Mouse (Mus musculus): Measurements from ENCODE around the gene Smyd1. TPM values are rescaled to one million over a fixed set of nuclear protein-coding genes. Genes with fewer than 3 reads are reported as not detected.
"Not testable (repeated sequence)": the region's sequence is repeated elsewhere in the genome, so short reads cannot be mapped to it uniquely, and the experiment has no call there.

Smyd1 gene
- 100 to 1,000 TPM; 334 to 392 (median 347) TPM for total RNA-seq (2022)

- no peak for DNase-seq (ENCODE audit: low spot score in 2 of 2)
Measured at GRCm38 (mm10) chr6:71321826-71322283, at the start of gene Smyd1. Gene Smyd1 (minus strand): TSS chr6:71322233.

DNA sequence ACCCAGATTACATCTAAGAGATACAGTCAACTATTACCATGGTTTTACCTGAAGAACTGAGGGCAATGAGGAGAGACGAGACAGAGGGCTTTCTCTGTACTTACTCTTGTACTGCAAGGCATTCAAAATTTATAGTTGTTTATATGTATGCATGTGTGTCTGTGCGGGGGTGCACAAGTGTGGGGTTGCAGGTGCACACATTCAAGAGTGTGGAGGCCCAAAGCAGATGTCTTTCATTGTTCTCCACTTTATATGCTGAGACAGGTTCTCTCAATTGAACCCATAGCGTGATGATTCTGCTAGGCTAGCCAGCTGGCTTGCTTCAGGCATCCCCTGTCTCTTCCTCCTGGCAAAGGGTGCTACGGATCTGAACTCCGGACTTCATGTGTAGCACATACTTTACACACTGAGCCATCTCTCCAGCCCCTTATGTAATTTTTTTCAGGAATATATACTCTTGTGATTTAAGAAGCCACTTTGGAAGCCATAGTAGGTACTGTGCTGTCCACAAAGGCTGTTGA is 49.1 kb upstream of the Smyd1 start:
- no peak for DNase-seq (ENCODE audit: low spot score in 2 of 2)

DNA sequence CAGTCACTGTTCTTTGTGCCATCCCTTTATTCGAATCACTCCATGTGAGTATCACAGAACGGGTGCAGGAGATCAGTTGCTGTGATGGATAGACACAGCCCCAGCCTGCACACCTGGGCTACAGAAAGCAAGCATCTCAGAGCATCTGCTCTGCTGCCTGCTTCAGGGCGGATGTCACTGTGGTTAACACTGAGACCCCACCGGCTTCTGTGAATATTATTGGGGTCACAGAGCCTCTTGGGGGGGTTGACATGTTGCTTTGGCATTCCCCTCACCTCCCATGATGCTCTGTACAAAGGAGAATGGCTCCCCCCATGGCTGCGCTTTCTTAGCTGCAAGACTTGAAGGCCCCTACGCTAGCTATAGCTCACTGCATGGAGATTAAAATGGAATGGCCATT is 47.4 kb upstream of the Smyd1 start:
- DNase-seq (ENCODE audit: low spot score in 2 of 2), result no peak

DNA sequence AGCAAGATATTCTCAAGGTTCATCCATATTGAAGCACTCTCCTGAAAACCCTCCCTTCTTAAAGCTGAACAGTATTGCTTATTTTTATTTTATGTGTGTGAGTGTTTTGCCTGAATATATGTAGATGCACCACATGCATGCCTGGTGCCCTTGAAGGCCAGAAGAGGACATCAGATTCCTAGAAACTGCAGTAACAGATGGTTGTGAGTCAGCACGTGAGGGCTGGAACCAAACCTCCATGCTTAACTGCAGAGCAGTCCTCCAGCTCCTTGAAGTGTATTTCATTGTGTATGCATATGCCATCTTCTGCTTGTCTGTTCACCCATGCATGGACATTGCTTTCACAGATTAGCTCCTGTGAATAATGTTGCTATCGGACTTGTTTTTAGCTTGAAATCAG is 42.0 kb upstream of the Smyd1 start:
- DNase-seq (ENCODE audit: low spot score in 2 of 2), result no peak

DNA sequence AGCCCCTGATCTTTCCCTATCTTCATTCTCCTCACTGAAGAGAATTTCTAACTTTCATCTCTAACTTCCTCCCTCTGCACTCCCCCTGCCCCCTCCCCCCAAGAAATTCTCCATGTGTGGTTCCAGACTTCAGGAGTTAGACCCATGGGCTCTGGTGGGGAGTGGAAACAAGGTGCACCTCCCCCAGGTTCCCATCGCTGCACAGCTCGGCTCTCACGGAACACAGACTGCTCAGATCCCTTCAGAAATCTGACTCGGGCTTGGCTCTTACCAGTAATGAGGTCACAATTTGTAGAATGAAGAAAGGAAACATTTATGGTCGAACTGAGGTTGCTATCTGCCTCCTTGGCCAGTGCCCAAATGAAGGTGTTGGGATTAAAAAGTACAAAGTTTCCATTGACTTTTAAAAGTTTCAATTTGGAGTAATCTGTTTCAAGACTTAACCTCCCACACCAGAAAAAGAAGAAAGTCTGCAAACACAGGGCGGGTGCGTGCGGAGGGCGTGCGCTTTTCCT is 39.2 kb upstream of the Smyd1 start:
- no peak for DNase-seq (ENCODE audit: low spot score in 2 of 2)

GRCm38 (mm10) chr6:71360751-71361150 is 38.7 kb upstream of the Smyd1 start:
- DNase-seq (ENCODE audit: low spot score in 2 of 2), result no peak

- DNase-seq (ENCODE audit: low spot score in 2 of 2), result no peak
Measured at GRCm38 (mm10) chr6:71360221-71360620, 38.2 kb upstream of the Smyd1 start.

- no peak for DNase-seq (ENCODE audit: low spot score in 2 of 2)
Measured at GRCm38 (mm10) chr6:71357493-71357892, 35.5 kb upstream of the Smyd1 start.

DNA sequence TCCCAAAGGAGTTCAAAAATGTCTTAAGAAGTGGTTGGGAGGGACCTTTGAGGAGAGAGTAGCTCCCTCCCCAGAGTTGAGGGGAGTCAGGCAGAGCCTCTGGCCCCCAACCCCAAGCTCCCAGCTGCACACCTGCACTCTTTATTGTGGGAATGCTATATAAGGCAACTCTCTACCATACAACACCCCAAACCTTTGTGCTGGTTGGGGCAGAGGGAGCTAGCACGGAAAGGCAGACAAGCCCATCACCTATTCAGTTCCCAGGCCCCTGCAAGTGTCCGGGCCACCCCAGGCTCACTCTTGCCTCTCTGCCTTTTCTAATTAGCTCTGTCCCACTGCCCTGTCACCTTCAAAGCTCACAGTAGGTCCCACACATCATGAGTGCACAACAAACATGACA is 31.7 kb upstream of the Smyd1 start:
- no peak for DNase-seq (ENCODE audit: low spot score in 2 of 2)

DNA sequence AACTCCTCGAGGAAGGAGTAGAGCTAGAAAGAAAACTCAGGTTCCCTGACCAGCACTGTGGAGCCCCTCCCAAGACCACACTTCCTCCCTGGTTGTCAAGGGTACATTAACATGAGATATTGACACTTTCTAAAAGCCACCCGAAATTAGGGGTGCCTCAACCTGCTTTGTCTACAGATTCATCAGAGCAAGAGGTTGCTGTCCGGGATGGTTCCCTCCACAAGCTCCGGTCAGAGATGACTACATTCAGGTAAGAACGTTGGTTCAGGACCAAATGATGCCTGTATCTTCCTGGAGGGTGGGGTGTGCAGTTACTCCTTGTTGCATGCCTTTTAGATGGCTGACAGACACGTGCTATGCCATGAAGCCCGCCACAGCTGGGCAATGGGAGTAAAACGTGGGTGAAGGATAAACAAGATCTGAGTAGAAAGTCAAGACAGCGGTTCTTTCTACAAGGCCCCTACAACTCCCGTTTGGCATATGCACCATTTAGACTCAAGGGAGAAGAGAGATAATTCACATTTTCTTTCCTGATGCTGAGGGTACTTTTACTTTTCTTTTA is 30.9 kb upstream of the Smyd1 start:
- no peak for DNase-seq (ENCODE audit: low spot score in 2 of 2)

DNA sequence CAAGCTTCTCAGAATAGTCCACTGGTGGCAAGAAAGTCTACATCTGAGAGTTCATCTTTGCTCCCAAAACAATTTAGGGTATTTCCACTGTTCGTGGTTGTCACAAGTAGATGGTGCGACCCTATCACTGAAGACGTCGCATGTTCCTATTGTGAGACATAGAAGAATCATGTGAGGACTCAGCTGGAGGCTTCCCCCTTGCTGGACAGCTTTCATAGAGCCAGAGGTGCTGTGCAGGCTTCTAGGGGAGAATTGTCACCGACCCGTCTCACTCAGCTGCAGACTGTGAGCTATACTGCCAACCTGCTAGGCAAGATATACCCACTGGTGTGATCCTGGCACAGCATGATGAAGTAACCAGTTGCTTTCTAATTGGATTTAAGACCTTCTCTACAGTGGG is 30.2 kb upstream of the Smyd1 start:
- DNase-seq (ENCODE audit: low spot score in 2 of 2), result no peak

DNA sequence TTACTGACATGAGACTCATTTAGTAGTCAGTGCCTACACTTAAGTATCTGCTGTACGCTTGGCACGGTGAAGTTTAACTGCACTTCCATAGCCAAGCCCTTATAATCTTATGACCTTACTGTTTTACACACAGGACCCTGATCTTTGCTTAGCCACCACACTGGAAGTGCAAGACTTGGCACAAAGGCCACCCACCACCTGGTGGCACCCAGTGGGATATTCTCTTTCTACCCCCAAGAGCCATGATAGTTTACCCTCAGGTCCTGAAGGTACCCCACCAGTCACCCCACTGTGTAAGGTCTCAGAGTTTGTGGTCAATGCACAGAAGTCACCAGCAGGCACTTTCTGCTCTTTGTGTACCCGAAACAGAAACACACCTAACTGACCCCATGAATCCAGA is 29.2 kb upstream of the Smyd1 start:
- no peak for DNase-seq (ENCODE audit: low spot score in 2 of 2)

DNA sequence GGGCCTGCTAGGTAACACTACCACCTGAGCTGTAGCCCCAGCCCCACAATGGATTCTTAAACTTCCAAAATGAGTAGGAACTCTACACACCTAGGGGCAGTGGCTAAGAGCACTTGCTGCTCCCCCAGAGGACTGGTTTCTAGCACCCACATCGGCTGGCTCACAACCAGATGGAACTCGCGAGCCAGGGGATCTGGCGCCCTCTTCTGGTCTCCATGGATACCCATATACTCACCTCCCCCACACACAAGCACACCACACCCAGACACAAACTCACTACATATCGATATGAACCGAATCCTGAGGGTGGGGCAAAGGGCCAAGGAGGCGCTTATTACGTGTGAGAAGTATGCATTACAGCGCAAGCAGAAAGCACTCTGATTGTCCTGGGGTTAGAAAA is 26.0 kb upstream of the Smyd1 start:
- DNase-seq (ENCODE audit: low spot score in 2 of 2), result no peak

DNA sequence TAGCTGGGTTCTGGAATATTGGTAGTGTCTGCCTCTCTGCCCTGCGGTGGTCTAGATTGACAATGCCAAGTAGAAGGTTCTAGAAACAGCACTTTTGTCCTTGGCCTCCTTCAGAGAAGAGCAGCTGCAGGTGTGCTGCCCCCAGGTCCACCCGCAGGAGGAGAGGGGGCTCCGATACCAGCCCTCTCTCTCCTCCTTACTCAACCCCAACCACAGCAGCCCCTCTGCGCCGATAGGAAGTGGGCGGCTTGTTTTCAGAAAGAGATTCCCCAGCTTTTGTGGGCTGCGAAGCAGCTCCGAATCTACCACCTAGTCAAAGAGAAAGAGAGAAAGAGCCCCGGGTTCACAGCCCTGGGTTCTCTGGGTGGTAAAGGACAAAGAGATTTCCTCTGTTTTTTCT is 19.1 kb upstream of the Smyd1 start:
- no peak for DNase-seq (ENCODE audit: low spot score in 2 of 2)

GRCm38 (mm10) chr6:71339351-71339750 is 17.3 kb upstream of the Smyd1 start:
- DNase-seq (ENCODE audit: low spot score in 2 of 2), result no peak

- no peak for DNase-seq (ENCODE audit: low spot score in 2 of 2)
Measured at GRCm38 (mm10) chr6:71338941-71339340, 16.9 kb upstream of the Smyd1 start.

DNA sequence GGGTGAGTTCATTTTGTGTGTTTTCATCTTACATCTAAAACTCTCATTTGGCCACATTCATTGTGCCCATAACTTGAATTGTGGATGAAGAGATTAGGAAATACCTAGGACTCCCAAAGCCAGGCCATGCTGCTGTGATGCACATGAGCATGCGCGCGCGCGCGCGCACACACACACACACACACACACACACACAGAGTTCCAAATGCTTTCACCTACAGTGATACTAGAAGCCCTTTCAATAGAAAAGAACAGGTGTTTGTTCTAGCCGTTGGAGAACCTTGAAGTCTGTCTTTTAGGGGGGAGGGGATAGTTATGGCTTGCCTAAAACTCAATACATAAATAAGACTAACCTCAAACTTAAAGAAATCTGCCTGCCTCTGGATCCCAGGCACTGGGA is 15.6 kb upstream of the Smyd1 start:
- no peak for DNase-seq (ENCODE audit: low spot score in 2 of 2)

DNA sequence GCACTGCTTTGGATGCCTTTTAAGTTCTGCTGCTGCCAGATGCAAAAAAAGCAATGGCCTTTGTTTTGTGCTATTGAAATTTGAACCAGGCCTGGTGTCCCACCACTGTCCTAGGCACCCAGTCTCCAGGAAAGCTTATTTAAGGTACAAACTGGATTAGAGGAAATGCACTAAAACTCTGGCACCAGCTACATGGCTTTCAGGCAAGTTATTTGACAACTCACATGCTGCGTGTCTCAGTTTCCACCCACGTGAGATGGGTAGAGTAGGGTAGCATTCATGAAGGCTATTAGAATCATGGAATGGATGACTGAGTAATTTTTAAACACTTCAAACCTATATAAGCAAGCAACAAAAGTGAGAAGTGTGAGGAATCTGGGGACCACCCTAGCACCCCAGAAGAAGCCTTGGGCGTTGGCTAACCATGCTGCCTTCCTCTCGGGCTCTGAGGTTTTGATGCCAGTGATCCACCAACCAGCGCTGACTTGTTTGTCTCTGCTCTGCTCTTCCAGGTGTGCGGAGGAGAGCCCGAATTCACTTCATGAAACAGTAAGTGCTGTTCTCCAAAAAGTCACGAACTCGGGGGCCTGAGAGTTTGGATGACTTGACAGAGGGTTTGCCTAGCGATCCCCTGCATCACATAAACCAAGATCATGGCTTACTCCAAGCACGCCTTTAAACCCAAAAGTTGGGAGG is 11.7 kb upstream of the Smyd1 start:
- no peak for DNase-seq (ENCODE audit: low spot score in 2 of 2)

DNA sequence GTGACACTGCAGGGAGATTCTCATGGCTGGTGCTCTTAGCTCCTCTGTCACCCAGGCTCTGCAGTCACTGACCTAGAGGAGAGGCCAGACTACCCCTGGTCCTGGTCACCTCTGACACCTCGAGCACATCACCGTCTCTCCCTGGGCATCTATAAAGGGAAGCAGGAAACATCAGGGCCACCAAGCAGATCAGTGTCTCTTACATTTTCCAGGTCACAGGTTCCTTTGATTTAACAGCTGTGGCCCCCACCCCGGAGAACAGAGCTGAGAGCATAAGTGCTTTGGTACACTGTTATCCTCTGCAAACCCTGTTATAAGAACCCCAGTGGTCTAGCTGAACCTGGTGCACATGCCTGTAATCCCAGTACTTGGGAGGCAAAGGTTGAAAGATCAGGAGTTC is 11.0 kb upstream of the Smyd1 start:
- no peak for DNase-seq (ENCODE audit: low spot score in 2 of 2)

GRCm38 (mm10) chr6:71332236-71332965 is 10.4 kb upstream of the Smyd1 start:
- DNase-seq (ENCODE audit: low spot score in 2 of 2), result no peak

DNA sequence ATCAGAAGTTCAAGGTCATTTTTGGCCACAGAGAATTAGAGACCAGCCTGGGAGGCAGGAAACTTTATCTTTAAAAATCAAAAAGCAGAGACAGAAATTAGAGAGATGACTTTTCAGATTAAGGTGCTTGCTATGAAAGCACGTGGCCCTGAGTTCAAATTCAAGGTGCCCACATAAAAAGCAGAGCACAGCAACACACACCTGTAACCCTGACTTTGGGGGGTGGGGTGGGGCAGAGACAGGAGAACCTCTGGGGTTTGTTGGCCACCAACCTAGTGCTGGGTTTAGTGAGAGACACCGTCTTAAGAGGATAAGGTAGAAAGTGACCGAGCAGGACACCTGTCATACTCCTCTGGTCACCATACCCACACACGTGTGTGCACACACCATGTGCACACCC is 9.5 kb upstream of the Smyd1 start:
- DNase-seq (ENCODE audit: low spot score in 2 of 2), result not testable (repeated sequence)

DNA sequence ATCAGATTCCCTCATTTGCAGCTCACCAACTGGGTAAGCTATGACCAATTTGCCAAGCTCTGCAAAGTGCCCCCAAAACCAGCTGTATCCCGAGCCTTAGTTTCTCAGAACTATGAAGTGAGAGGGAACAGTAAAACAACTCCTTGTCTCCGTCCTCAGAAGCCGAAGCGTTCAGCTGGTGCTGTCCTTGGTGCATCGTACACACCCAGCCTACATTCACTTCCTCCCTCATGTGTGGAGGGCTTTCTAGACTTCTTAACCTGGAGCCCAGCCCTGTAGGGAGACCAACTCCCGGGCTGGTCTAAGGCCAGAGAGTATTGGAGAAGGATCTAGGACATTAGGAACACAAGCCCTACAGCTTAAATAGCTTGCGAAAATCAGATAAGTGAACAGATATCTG is 8.5 kb upstream of the Smyd1 start:
- DNase-seq (ENCODE audit: low spot score in 2 of 2), result no peak

All from gastrocnemius, adult 8-10 months (tissue).